Mouse (Mus musculus) bone marrow, adult 2 months (tissue): ENCODE data around the gene Rgs9.

Experiments
- CTCF ChIP-seq: fragments of 200-500 bp; IDR thresholded peaks from 2 replicates; pipeline ENCODE4 v1.5.1; 2011; ENCODE audit warnings: low read length, control low read depth; ENCODE audit not compliant: control insufficient read depth, insufficient read depth
- POLR2A ChIP-seq: fragments of 200-500 bp; IDR thresholded peaks from 2 replicates; pipeline ENCODE4 v1.6.1; 2011; ENCODE audit warnings: low read depth, mild to moderate bottlenecking, control low read depth, low read length, borderline replicate concordance; ENCODE audit not compliant: control insufficient read depth

DNA sequence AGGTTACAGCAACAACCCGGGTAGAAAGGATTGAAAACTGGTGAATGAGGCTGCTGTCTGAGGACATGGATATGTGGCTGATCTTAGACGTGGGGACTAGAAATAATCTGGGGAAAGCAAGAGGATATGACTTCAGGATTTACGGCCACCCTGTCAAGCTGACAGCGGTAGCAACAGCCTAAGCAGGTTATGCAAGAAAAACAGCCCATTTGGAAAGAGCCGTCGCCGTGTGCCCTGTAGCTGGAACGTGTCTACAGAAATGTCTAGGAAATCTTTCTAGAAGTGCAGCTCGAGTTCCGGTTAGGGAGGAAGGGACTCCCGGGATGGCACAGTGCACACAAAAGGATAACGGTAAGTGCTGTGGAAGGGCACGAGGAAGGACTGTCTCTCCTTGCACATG is 28.3 kb upstream of the Rgs9 start:
- TF ChIP-seq POLR2A: no peak
- no peak for TF ChIP-seq CTCF
